Mouse (Mus musculus) CH12.LX (cell line): ENCODE data around the gene Minar1.

ENCODE experiments used
- CHD2 ChIP-seq: IDR thresholded peaks from 2 replicates; pipeline ENCODE4 v1.6.1; 2011; ENCODE audit warnings: low read length, improper control_type of control experiment
- CTCF ChIP-seq, 2 experiments: IDR thresholded peaks in 1 of 2; conservative IDR thresholded peaks in 1 of 2; 2 replicates each; pipeline ENCODE4 v1.5.1; 2011 to 2012; ENCODE audit warnings: low read depth in 2 of 2, low read length in 2 of 2, improper control_type of control experiment in 1 of 2, inconsistent platforms in 1 of 2, mild to moderate bottlenecking in 1 of 2, moderate library complexity in 1 of 2
- EP300 ChIP-seq: IDR thresholded peaks from 2 replicates; pipeline ENCODE4 v1.6.1; 2011; ENCODE audit warnings: low read length, improper control_type of control experiment
- NELFE ChIP-seq: IDR thresholded peaks from 2 replicates; pipeline ENCODE4 v1.6.1; 2011; ENCODE audit warnings: low read depth, low read length, improper control_type of control experiment
- POLR2A ChIP-seq: IDR thresholded peaks from 2 replicates; pipeline ENCODE4 v1.6.1; 2011; ENCODE audit warnings: low read depth, mild to moderate bottlenecking, improper control_type of control experiment, low read length
- RAD21 ChIP-seq: IDR thresholded peaks from 2 replicates; pipeline ENCODE4 v1.6.1; 2011; ENCODE audit warnings: low read depth, mild to moderate bottlenecking, low read length, improper control_type of control experiment, moderate library complexity
- TBP ChIP-seq: conservative IDR thresholded peaks from 2 replicates; pipeline ENCODE4 v1.6.1; 2011; ENCODE audit warnings: low read depth, low read length, improper control_type of control experiment
- USF2 ChIP-seq: conservative IDR thresholded peaks from 2 replicates; pipeline ENCODE4 v1.6.1; 2011; ENCODE audit warnings: low read depth, low read length, improper control_type of control experiment
- ZNF384 ChIP-seq: IDR thresholded peaks from 2 replicates; pipeline ENCODE4 v1.6.1; 2012; ENCODE audit warnings: low read depth, low read length, improper control_type of control experiment, inconsistent platforms

DNA sequence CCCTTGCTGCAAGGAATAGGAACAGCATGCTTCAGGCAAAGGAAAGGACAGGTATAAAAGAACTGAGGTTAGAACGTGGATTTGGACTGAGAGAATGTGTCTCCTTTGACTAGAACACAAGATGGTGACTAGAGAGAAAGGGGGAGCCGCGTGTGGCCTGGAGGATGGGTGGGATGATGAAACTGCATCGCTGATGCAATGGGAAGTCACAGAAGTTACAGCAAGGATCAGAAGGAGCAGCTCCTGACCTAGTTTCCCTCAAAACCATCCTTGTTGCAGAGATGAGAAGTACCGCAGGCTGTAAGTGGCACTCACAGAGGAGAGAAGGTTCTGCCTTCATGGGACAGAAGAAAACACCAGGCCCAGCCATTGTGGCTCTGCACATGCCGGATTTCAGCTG, 28.0 kb upstream of the Minar1 start:
- TF ChIP-seq EP300 (no peak), POLR2A (no peak), ZNF384 (no peak), RAD21 (no peak), TBP (no peak), NELFE (no peak), CHD2 (no peak), CTCF (conservative IDR thresholded peaks at IDR 0.05 in 1 of 2, IDR thresholded peaks at IDR 0.05 in 1 of 2; ENCODE audit: low read depth in 2 of 2, low read length in 2 of 2) (no peak), USF2 (no peak)
